Mouse (Mus musculus) frontal cortex, postnatal 14 days (tissue): ENCODE measurements around the gene Ppp1ca.
A peak's percentile ranks its signal among the peaks of the same experiment; 100 is the strongest.

Experiments
- DNase-seq, 2 experiments: peaks; one replicate each; pipeline ENCODE4 v3.0.0; 2022; ENCODE audit warnings: low spot score in 2 of 2

Gene Ppp1ca

DNA sequence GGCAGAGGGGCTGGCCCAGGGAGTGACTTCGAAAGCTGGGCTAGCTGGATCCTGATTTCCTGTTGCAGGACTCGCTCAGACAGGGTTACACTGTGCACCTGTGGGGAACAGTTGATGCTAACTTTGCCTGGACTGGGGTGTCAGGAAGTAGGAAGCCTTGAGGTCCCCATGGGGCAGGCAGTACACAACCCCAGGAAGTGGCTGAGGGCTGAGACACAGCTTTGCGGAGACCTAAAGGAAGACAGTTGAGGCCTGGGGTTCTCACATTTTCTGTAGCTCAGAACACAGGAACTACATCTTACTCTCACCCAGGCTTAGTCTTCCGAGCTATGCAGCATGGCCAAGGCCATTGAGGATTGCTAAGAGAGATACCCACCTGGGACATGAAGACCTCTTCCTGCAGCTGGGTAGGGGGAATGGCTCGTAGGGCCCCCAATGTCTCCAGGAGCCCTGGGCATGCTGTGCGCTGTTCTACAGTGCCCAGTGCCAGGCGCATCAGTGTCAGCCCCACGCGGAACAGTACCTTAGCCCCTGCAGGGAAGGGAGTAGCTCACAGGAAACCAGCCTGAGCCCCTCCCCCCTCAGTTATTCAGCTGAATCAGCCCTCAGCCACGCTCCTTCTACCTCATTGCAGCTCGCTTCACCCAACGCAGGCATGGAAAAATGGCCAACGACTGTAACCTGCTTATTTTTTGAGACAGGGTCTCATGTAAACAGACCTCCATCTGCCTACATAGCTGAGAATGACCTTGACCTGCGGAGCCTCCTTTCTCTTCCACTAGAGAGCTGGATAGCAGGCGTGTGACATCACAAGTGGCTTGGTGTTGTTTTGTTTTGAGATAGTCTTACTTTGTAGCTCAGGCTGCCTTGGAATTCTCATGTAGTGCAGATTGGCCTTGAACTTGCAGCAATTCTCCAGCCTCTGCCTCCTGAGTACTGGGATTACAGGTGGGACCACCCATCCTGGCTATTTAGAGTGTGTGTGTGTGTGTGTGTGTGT, 6.6 kb upstream of the Ppp1ca start:
- no peak for DNase-seq

- DNase-seq, result no peak
Observed at GRCm38 (mm10) chr19:4187303-4187702, 4.6 kb upstream of the Ppp1ca start.

DNA sequence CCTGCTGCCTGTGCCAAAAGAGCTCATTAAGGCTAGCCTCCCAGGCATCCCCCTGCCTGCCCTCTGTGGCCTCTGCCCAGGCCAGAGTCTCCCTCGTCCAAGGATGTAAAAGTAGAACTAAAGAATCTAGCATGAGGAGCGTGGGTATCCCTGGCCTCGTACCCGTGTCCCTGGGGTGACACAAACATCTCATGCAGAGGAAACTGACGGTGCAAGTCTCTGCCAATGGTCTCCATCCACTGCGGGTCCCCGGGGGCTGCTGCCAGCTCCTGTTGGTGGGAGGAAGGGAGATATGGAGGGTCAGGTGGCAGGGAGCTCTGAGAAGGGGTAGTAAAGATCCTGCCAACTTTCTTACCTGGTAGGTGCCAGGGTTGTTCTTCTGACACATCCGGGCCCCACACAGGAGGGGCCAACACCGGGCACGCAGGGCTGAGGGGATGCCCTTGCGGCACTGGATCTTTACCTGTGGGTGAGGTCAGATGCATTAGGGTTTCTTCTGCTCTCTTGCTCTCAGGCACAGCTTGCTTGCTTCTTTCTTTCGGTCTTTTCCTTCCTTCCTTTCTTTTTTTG, 2.7 kb upstream of the Ppp1ca start:
- DNase-seq, result no peak

DNA sequence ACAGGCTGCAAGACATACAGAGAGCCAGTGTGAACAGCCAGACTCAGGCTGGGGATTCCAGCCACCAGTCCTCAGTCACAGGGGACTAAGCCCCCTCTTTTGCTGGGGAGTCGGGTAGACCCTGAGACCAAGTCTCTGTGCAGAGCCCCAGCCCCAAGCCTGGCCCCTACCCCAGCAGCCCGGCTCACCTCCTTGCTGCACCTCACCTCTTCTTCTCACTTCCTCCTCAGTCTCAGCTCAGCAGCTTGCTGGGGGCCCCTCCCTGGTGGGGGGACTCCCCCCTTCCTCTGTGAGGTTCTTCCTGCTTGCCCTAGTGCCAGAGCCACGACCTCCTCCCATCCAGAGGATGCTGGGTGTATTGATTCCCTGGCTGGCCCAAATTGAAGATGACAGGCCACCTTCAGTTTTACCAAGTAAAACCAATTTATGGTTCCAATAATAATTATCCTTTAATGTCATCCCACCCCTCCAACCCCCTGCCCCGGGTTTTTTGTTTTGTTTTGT, 982 bp upstream of the Ppp1ca start, which contains the start of gene Tbc1d10c:
TSS of gene Tbc1d10c (minus strand) at position 454 of the 504 bp plus-strand sequence.
- no peak for DNase-seq

DNA sequence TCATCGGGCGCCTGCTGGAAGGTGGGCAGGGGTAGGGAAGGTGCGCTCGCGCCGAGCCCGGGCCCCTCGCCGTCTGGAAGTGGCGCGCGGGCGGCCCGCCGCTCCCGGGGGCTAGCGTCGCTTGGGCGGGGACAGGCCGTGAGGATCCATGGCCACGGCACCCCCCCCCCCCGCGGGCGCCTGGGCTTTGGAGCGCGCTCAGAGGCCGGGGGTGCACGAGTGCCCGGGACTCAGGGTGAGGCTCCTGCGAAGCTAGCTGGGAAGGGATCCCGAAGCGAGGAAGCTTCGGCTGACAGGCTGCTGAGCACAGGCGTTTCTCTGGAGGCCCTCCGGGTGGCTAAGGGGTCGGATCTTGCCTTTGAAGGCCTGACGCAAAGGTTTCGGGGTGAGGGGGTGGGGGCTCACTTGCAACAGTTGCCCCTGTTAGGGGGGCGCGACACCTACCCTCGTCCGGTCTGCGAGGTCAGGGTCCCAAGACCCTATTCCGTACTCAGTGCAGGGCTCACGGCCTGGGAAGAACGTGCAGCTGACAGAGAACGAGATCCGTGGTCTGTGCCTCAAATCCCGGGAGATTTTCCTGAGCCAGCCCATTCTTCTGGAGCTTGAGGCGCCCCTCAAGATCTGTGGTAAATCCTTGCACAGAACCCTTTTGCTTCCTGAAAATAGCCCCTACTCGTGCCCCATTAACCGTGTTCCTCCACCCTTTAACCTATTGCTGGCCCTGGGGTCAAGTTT, 553 bp downstream of the Ppp1ca start:
- no peak for DNase-seq

DNA sequence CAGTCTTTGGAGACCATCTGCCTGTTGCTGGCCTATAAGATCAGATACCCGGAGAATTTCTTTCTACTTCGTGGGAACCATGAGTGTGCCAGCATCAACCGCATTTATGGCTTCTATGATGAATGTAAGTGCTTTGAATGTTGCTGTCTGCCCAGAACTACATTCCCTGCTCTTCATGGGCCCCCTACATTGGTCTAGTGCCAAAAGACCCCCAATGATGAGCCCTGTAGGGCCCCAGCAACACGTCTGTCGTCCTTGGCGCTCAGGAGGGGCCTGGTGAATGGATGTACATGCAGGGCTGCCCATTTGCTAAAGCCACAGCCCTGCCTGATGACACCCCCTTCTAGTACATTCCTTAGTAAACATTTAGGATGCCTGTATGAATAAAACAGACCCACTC, 1.3 kb downstream of the Ppp1ca start:
- DNase-seq, result no peak

DNA sequence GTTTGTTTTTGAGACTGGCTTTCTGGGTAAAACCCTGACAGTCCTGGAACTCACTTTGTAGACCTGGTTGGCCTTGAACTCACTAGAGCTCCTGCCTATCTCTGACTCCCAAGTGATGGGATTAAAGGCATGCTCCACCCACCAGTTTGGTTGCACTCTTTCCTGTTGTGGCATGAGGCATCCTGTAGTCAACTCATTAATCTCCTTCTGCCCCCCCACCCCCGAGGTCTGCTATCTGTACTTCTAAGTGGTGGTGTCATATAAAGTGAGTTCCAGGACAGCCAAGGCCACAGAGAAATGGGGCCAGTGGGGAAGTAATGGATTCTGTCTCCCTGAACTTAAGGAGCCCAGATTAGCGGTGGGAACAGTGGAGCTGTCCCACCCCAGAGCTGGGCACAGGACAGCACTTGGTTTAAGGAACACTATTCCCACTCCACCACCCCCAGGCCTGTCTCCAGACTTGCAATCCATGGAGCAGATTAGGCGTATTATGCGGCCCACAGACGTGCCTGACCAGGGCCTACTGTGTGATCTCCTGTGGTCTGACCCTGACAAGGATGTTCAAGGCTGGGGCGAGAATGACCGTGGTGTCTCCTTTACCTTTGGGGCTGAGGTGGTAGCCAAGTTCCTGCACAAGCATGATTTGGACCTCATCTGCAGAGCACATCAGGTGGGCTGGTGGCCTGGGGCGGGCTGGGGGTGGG, 2.3 kb downstream of the Ppp1ca start:
- no peak for DNase-seq

DNA sequence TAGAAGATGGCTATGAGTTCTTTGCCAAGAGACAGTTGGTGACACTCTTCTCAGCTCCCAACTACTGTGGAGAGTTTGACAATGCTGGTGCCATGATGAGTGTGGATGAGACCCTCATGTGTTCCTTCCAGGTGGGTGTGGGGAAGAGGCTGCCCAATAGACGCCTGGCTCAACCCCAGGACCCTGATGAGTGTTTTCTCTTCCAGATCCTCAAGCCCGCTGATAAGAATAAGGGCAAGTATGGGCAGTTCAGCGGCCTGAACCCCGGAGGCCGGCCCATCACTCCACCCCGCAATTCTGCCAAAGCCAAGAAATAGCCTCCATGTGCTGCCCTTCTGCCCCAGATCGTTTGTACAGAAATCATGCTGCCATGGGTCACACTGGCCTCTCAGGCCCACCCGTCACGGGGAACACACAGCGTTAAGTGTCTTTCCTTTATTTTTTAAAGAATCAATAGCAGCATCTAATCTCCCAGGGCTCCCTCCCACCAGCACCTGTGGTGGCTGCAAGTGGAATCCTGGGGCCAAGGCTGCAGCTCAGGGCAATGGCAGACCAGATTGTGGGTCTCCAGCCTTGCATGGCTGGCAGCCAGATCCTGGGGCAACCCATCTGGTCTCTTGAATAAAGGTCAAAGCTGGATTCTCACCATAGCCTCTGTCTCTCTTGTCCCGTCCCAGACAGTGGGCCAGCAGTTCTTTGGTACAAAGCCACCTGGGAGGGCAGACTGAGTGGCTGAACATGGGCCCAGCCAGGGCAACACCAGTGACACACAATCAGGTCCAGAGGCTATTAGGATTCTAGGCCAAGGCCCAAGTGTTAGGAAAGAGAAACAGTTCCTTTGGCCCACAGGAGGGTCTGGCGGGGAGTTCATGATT, 3.1 kb downstream of the Ppp1ca start:
- DNase-seq, result no peak

- DNase-seq, result no peak
Observed at GRCm38 (mm10) chr19:4196048-4196447, 4.2 kb downstream of the Ppp1ca start.

DNA sequence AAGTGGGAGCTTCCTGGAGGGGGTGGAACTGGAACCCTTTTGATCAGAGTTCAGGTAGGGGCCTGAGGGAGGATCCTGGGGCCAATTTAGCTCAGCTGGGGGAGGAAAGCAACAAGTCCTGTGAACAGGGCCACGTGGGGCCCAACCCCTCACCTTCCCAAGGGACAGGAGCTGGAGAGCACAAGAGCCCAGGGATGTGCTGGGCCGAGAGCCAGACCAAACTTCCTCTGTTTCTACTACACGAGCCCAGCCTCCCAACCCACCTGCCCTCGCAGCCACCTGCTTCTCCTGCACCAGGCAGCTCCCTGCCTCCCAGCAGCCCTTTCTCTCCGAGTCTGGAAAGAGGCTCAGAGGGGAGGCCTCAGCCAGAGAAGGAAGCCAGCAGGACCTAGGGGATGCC, 4.7 kb downstream of the Ppp1ca start:
- DNase-seq, result no peak

DNA sequence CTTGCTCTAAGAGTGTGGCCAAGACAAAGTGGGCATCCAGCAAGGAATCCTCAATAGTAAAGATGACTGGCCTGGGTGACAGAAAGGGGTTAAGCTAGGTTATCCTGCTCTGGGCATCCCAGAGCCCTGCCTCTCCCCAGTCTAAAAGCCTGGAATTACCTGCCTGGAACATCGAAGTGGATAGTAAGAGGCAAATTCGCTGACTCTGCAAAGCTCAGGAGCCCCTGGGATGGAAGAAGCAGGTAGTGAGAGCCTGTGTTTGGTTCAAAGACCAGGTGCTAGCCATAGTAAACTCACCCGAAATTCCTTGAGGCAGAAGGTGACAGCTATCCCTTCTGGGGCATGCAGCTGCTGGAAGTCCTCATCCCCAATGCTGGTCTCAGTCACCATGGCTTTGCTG, 5.3 kb downstream of the Ppp1ca start:
- no peak for DNase-seq

DNA sequence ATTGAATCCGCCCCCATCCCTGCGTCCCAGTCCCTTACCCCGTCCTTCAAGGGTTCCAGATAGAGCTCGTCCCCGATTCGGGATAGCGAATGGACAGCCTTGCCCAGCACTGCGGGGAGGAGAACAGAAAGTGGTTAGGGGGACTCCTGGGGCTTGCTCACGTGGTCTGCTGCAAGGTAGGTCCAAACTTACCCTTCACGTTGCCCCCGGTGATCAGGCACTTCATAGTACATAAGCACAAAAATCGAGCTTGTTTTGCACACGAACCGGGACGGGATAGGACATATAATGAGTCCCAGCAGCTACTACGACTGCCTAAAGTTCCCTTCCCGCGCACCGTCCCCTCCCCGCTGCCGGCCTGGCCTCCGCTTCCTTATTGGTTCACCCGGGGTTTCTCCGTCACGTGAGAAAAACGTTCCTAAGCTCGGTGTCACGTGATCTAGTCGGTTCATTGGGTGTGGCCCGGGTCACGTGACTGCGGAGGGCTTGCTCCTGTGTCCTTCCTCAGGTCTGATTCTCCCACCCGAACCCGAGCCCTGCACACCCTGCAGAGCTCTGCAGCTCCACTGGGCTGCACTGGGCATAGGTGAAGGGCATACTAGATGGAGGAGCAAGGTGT, 9.5 kb downstream of the Ppp1ca start, which contains the start of gene Rad9a:
TSS of gene Rad9a (minus strand) at position 372 of the 619 bp plus-strand sequence.
- DNase-seq, result peak; percentile 94 to 95

DNA sequence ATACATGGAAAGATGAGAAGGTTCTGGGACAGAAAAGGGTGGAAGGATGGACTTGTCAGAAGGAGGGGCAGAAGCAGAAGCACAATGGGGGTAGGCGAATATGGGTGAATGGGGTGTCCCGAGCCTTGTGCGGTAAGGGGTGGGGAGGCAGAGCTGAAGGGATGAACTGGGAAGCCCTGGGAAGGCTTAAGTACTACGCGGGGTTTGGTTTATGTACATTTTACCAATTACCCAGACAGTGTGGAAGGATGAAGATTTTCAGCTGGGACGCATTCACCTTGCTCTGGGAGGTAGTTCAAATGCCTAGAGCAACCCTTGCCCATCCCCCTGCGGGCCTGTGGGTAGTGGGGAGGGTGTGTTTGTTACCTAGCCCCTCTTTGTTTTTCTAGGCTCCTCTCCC, 10.3 kb downstream of the Ppp1ca start:
- no peak for DNase-seq

- DNase-seq, result no peak
Observed at GRCm38 (mm10) chr19:4203148-4203547, 11.3 kb downstream of the Ppp1ca start.

GRCm38 (mm10) chr19:4203604-4204326, 11.9 kb downstream of the Ppp1ca start:
- no peak for DNase-seq

DNA sequence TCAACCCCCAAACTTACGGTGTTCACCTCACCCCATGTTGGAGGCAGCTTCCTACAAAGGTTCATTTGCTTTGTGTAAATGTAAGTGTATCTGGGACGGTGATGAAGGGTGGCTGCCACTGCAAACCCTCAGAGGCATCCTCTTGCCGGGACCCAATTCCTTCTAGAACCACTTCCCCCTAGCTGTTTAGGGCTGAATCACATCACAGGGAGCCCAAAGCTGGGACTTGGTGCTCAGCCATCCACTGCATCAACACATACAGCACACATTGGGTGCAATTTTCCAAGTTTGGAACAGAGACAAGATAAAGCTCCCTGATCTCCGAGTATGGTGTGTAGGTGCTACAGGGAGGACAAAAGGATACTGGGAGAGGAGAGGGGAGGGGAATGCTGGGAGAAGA, 13.0 kb downstream of the Ppp1ca start:
- DNase-seq, result no peak

GRCm38 (mm10) chr19:4206971-4207370, 15.1 kb downstream of the Ppp1ca start:
- peak in 1 of 2 experiments; percentile 49 for DNase-seq

- DNase-seq, result no peak
Observed at GRCm38 (mm10) chr19:4208563-4208962, 16.7 kb downstream of the Ppp1ca start.

DNA sequence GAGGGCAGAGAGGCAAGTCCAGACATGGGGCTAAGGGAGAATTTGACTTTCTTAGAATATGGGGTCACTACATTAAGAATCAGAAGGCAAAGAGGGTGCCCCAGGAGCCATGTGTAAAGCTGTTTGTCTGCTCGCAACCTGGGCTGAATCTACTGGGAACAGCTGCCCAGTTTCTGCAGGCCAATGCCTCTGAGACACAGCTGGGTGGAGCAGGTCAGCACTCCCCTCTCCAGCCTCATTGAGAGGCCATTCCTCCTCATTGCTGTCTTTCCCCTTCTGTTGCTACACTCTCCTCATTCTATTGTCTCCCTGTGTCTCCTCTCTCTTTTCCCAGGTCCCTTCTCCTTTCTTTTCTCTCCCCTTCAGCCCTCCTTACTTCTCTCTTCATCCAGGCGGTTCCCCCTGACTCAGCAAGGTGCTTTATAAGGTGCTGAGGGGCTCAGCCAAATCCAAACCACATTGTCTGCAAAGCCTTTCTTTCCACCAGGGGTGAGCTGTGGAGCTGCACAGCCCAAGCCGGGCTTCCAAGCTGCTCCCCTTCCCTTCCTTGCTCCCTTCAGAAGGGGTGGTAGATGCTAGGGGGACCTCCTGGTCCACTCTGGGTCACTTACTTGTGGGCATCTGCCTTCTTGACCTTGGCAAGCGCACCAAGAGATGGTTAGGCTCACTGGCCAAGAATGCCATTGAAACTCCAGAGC, 20.2 kb downstream of the Ppp1ca start:
- no peak for DNase-seq
